Mouse (Mus musculus) liver, embryonic 16.5 days (tissue): Measurements from ENCODE around the gene Map1lc3b. TPM values are rescaled to one million over a fixed set of nuclear protein-coding genes. Genes with fewer than 3 reads are reported as not detected.

ENCODE experiments used
- ATAC-seq: fragments of 200-750 bp; cut with Nextera tagmentation; 2 replicates; pipeline ENCODE4 v1.8.0; 2017; ENCODE audit warnings: low read depth, mild to moderate bottlenecking, moderate number of reproducible peaks, moderate library complexity
- H3K27ac ChIP-seq: fragments of 300-500 bp; sonication (generic); 2 replicates; pipeline ENCODE4 v1.5.1; 2014; ENCODE audit warnings: mild to moderate bottlenecking, low read length
- H3K27me3 ChIP-seq: fragments of 300-500 bp; sonication (generic); 2 replicates; pipeline ENCODE4 v1.6.1; 2014; ENCODE audit warnings: low read depth, low read length, mixed read lengths; ENCODE audit not compliant: control insufficient read depth, insufficient read depth
- H3K36me3 ChIP-seq: fragments of 300-500 bp; sonication (generic); 2 replicates; pipeline ENCODE4 v1.6.1; 2014; ENCODE audit warnings: mild to moderate bottlenecking; ENCODE audit not compliant: control insufficient read depth, insufficient read depth
- H3K4me1 ChIP-seq: fragments of 300-500 bp; sonication (generic); 2 replicates; pipeline ENCODE4 v1.6.1; 2014; ENCODE audit warnings: low read depth, low read length, mixed read lengths; ENCODE audit not compliant: control insufficient read depth
- H3K4me2 ChIP-seq: fragments of 300-500 bp; sonication (generic); 2 replicates; pipeline ENCODE4 v1.6.1; 2014; ENCODE audit warnings: low read depth, low read length, mixed read lengths
- H3K4me3 ChIP-seq: fragments of 300-500 bp; sonication (generic); 2 replicates; pipeline ENCODE4 v1.5.1; 2014; ENCODE audit warnings: low read depth, mild to moderate bottlenecking, low read length
- H3K9ac ChIP-seq: fragments of 300-500 bp; sonication (generic); 2 replicates; pipeline ENCODE4 v1.6.1; 2014; ENCODE audit warnings: low read depth, low read length
- H3K9me3 ChIP-seq: fragments of 300-500 bp; sonication (generic); replicated peaks from 2 replicates; pipeline ENCODE4 v1.6.1; 2016; ENCODE audit warnings: low read length; ENCODE audit not compliant: control insufficient read depth
- WGBS: fragments of 180-500 bp; shearing (Covaris S2); extraction: QIAGEN DNeasy Blood & Tissue Kit; methylation state at CpG from one replicate; pipeline ENCODE4 v1.1.7; 2014; ENCODE audit not compliant: insufficient replicate concordance; 5-methylcytosine and 5-hydroxymethylcytosine counted together
- polyA plus RNA-seq: library from polyadenylated mRNA; unstranded; fragments of >200 nt; fragmentation: Nextera tagmentation; extraction: Ambion mirVana; gene quantifications from 2 replicates; pipeline ENCODE4 v1.2.1, GENCODE M21; 2015

Map1lc3b gene
- polyA plus RNA-seq, 1 experiment from 2014 or later = 149 TPM

- WGBS = 66% methylated on average over 6 of the region's 6 CpGs
- Histone ChIP-seq H3K27ac (no peak overlapping the region), H3K27me3 (no peaks in the 10 kb centered on the region), H3K4me2 (no peak overlapping the region), H3K4me1 (peaks cover 11% of the 10 kb centered on the region), H3K4me3 (no peak overlapping the region), H3K9ac (no peak overlapping the region), H3K36me3 (no peaks in the 10 kb centered on the region), H3K9me3 (no peaks in the 10 kb centered on the region)
- ATAC-seq = no peak
Observed at GRCm38 (mm10) chr8:121568321-121568720, 21.8 kb upstream of the Map1lc3b start.

- H3K27me3 ChIP-seq = no peaks in the 10 kb centered on the region
- H3K36me3 ChIP-seq = no peaks in the 10 kb centered on the region
- peak overlapping the region; percentile 38 for H3K27ac ChIP-seq
- H3K4me1 ChIP-seq = peaks cover 17% of the 10 kb centered on the region
- H3K4me3 ChIP-seq = peak overlapping the region; percentile 39
- no peak overlapping the region for H3K9ac ChIP-seq
- H3K4me2 ChIP-seq = peak overlapping the region; percentile 53
- H3K9me3 ChIP-seq = no peaks in the 10 kb centered on the region
- ATAC-seq = peak; percentile 59
- 39% methylated on average over 21 of the region's 21 CpGs for WGBS
Observed at GRCm38 (mm10) chr8:121570335-121570734, 19.8 kb upstream of the Map1lc3b start.

- 60% methylated on average over 17 of the region's 17 CpGs for WGBS
- no peak overlapping the region for H3K9ac ChIP-seq
- H3K4me3 ChIP-seq = peak overlapping the region; percentile 39
- peak overlapping the region; percentile 24 for H3K27ac ChIP-seq
- H3K4me1 ChIP-seq = peaks cover 17% of the 10 kb centered on the region
- H3K27me3 ChIP-seq = no peaks in the 10 kb centered on the region
- no peak for ATAC-seq
- no peaks in the 10 kb centered on the region for H3K36me3 ChIP-seq
- no peaks in the 10 kb centered on the region for H3K9me3 ChIP-seq
- H3K4me2 ChIP-seq = peak overlapping the region; percentile 53
Observed at GRCm38 (mm10) chr8:121570801-121571200, 19.4 kb upstream of the Map1lc3b start.

GRCm38 (mm10) chr8:121572121-121572520 lies 18.0 kb upstream of the Map1lc3b start:
- no peaks in the 10 kb centered on the region for H3K36me3 ChIP-seq
- H3K9ac ChIP-seq = no peak overlapping the region
- no peaks in the 10 kb centered on the region for H3K9me3 ChIP-seq
- no peaks in the 10 kb centered on the region for H3K27me3 ChIP-seq
- no peak for ATAC-seq
- 76% methylated on average over 7 of the region's 7 CpGs for WGBS
- no peak overlapping the region for H3K27ac ChIP-seq
- H3K4me1 ChIP-seq = peaks cover 23% of the 10 kb centered on the region
- H3K4me3 ChIP-seq = no peak overlapping the region
- H3K4me2 ChIP-seq = no peak overlapping the region

- Histone ChIP-seq H3K36me3 (no peaks in the 10 kb centered on the region), H3K9ac (no peak overlapping the region), H3K9me3 (no peaks in the 10 kb centered on the region), H3K4me1 (peaks cover 33% of the 10 kb centered on the region), H3K27ac (no peak overlapping the region), H3K4me2 (no peak overlapping the region), H3K27me3 (no peaks in the 10 kb centered on the region), H3K4me3 (no peak overlapping the region)
- ATAC-seq = peak; percentile 66
- WGBS = 46% methylated on average over 3 of the region's 3 CpGs
Observed at GRCm38 (mm10) chr8:121573275-121573674, 16.9 kb upstream of the Map1lc3b start.

- Histone ChIP-seq H3K27me3 (no peaks in the 10 kb centered on the region), H3K4me1 (peaks cover 55% of the 10 kb centered on the region)
- 66% methylated on average over 3 of the region's 3 CpGs for WGBS
Observed at GRCm38 (mm10) chr8:121575661-121576060, 14.5 kb upstream of the Map1lc3b start.

GRCm38 (mm10) chr8:121577751-121578675 lies 12.1 kb upstream of the Map1lc3b start:
- Histone ChIP-seq H3K4me3 (peak overlapping the region; percentile 87), H3K27ac (peak overlapping the region; percentile 61), H3K4me1 (peaks cover 48% of the 10 kb centered on the region), H3K9me3 (no peaks in the 10 kb centered on the region), H3K36me3 (no peaks in the 10 kb centered on the region), H3K9ac (peak overlapping the region; percentile 83), H3K27me3 (no peaks in the 10 kb centered on the region), H3K4me2 (peak overlapping the region; percentile 99)
- WGBS = 2% methylated on average over 44 of the region's 44 CpGs
- ATAC-seq = no peak

More at GRCm38 (mm10) chr8:121575661-121576060, 14.5 kb upstream of the Map1lc3b start:
- H3K4me3 ChIP-seq = no peak overlapping the region
- no peak overlapping the region for H3K9ac ChIP-seq
- no peak for ATAC-seq
- H3K36me3 ChIP-seq = no peaks in the 10 kb centered on the region
- no peaks in the 10 kb centered on the region for H3K9me3 ChIP-seq
- no peak overlapping the region for H3K27ac ChIP-seq
- no peak overlapping the region for H3K4me2 ChIP-seq

- H3K4me2 ChIP-seq = peak within 1 kb of the TSS; percentile 99
- H3K4me3 ChIP-seq = peak within 1 kb of the TSS; percentile 87
- H3K9me3 ChIP-seq = no peaks in the 10 kb centered on the region
- 1% methylated on average over 63 of the region's 63 CpGs for WGBS
- peak within 1 kb of the TSS; percentile 83 for H3K9ac ChIP-seq
- H3K27ac ChIP-seq = peak within 1 kb of the TSS; percentile 81
- H3K4me1 ChIP-seq = peaks cover 39% of the 10 kb centered on the region
- H3K27me3 ChIP-seq = no peaks in the 10 kb centered on the region
- H3K36me3 ChIP-seq = no peaks in the 10 kb centered on the region
- ATAC-seq = peak; percentile 86
Observed at GRCm38 (mm10) chr8:121578676-121579451, 11.3 kb upstream of the Map1lc3b start, which contains the start of gene Fbxo31. Fbxo31 (minus strand) TSS chr8:121578806.
